Mouse (Mus musculus) CD4-positive, CD25-positive, alpha-beta regulatory T cell, adult 2 months (primary cell): ENCODE data around the gene Rufy3.
A peak's percentile ranks its signal among the peaks of the same experiment; 100 is the strongest.

Experiments
- DNase-seq: peaks from one replicate; pipeline ENCODE4 v3.0.0-alpha.2; 2012; ENCODE audit warnings: low read depth, low spot score

Rufy3 gene

GRCm38 (mm10) chr5:88685306-88685705 lies 120.5 kb downstream of the Rufy3 start:
- no peak for DNase-seq

GRCm38 (mm10) chr5:88685745-88686299 lies 121.0 kb downstream of the Rufy3 start:
- DNase-seq, result peak; percentile 52

GRCm38 (mm10) chr5:88687996-88688406 lies 123.2 kb downstream of the Rufy3 start:
- DNase-seq, result no peak

- DNase-seq, result peak; percentile 12
Observed at GRCm38 (mm10) chr5:88688583-88689187, 123.8 kb downstream of the Rufy3 start.

- DNase-seq, result peak; percentile 76
Observed at GRCm38 (mm10) chr5:88689279-88689938, 124.6 kb downstream of the Rufy3 start.

GRCm38 (mm10) chr5:88690681-88691505 lies 126.1 kb downstream of the Rufy3 start:
- DNase-seq, result no peak

- DNase-seq, result no peak
Observed at GRCm38 (mm10) chr5:88691506-88692095, 126.8 kb downstream of the Rufy3 start.

GRCm38 (mm10) chr5:88692586-88692985 lies 127.7 kb downstream of the Rufy3 start:
- DNase-seq, result no peak

- no peak for DNase-seq
Observed at GRCm38 (mm10) chr5:88693057-88693456, 128.2 kb downstream of the Rufy3 start.

- no peak for DNase-seq
Observed at GRCm38 (mm10) chr5:88697291-88697690, 132.5 kb downstream of the Rufy3 start.

GRCm38 (mm10) chr5:88699251-88699913 lies 134.5 kb downstream of the Rufy3 start:
- no peak for DNase-seq
